Mouse (Mus musculus) limb, embryonic 12.5 days (tissue): ENCODE data around the gene Depdc7. TPM values are rescaled to one million over a fixed set of nuclear protein-coding genes. Genes with fewer than 3 reads are reported as not detected.

ENCODE experiments used
- ATAC-seq: fragments of 200-750 bp; cut with Nextera tagmentation; 2 replicates; pipeline ENCODE4 v1.8.0; 2017; ENCODE audit warnings: low read depth, moderate TSS enrichment; ENCODE audit not compliant: insufficient number of reproducible peaks, insufficient read depth, low FRiP score, low TSS enrichment
- H3K27ac ChIP-seq: fragments of 300-500 bp; sonication (generic); 2 replicates; pipeline ENCODE4 v1.5.1; 2016; ENCODE audit warnings: mild to moderate bottlenecking, moderate library complexity
- H3K27me3 ChIP-seq: fragments of 300-500 bp; sonication (generic); 2 replicates; pipeline ENCODE4 v1.6.1; 2016; ENCODE audit warnings: mild to moderate bottlenecking, moderate library complexity
- H3K36me3 ChIP-seq: fragments of 300-500 bp; sonication (generic); 2 replicates; pipeline ENCODE4 v1.6.1; 2016; ENCODE audit warnings: mild to moderate bottlenecking, moderate library complexity
- H3K4me1 ChIP-seq: fragments of 300-500 bp; sonication (generic); replicated peaks from 2 replicates; pipeline ENCODE4 v1.6.1; 2016
- H3K4me2 ChIP-seq: fragments of 300-500 bp; sonication (generic); 2 replicates; pipeline ENCODE4 v1.6.1; 2016; ENCODE audit warnings: mild to moderate bottlenecking, moderate library complexity
- H3K4me3 ChIP-seq: fragments of 300-500 bp; sonication (generic); replicated peaks from 2 replicates; pipeline ENCODE4 v1.5.1; 2016; ENCODE audit warnings: mild to moderate bottlenecking
- H3K9ac ChIP-seq: fragments of 300-500 bp; sonication (generic); replicated peaks from 2 replicates; pipeline ENCODE4 v1.6.1; 2016; ENCODE audit warnings: mild to moderate bottlenecking, moderate library complexity
- H3K9me3 ChIP-seq: fragments of 300-500 bp; sonication (generic); 2 replicates; pipeline ENCODE4 v1.6.1; 2016; ENCODE audit warnings: mild to moderate bottlenecking, moderate library complexity
- WGBS: fragments of 180-500 bp; shearing (Covaris S2); methylation state at CpG from one replicate; pipeline ENCODE4 v1.1.7; 2016; 5-methylcytosine and 5-hydroxymethylcytosine counted together
- polyA plus RNA-seq: library from polyadenylated mRNA; unstranded; fragments of >200 nt; fragmentation: Nextera tagmentation; extraction: Ambion mirVana; gene quantifications from 2 replicates; pipeline ENCODE4 v1.2.1, GENCODE M21; 2016

The Depdc7 gene
- polyA plus RNA-seq, 1 experiment from 2014 or later, result 4.0 TPM

GRCm38 (mm10) chr2:104714254-104714691, 28.4 kb downstream of the Depdc7 start:
- Histone ChIP-seq H3K36me3 (no peaks in the 10 kb centered on the region), H3K4me3 (no peak overlapping the region), H3K9ac (no peak overlapping the region), H3K9me3 (no peaks in the 10 kb centered on the region), H3K27ac (no peak overlapping the region), H3K4me2 (no peak overlapping the region), H3K4me1 (peaks cover 14% of the 10 kb centered on the region), H3K27me3 (0 out of 2 replicates have a peak, but pooled peaks cover 6% of the 10 kb centered on the region)
- WGBS, result 39% methylated on average over 15 of the region's 15 CpGs
- ATAC-seq, result no peak

GRCm38 (mm10) chr2:104712486-104712809, 30.2 kb downstream of the Depdc7 start:
- peak overlapping the region; percentile 64 for H3K4me2 ChIP-seq
- H3K27me3 ChIP-seq, result 0 out of 2 replicates have a peak, but pooled peaks cover 6% of the 10 kb centered on the region
- peaks cover 14% of the 10 kb centered on the region for H3K4me1 ChIP-seq
- no peaks in the 10 kb centered on the region for H3K9me3 ChIP-seq
- H3K4me3 ChIP-seq, result peak overlapping the region; percentile 87
- H3K36me3 ChIP-seq, result peaks cover 3% of the 10 kb centered on the region; the same call in 1 of the 2 replicates
- H3K9ac ChIP-seq, result peak overlapping the region; percentile 90
- H3K27ac ChIP-seq, result peak overlapping the region; percentile 89
- ATAC-seq, result no peak
- whole genome bisulfite sequencing, result 1% methylated on average over 7 of the region's 7 CpGs

- Histone ChIP-seq H3K4me2 (peak within 1 kb of the TSS; percentile 64), H3K27ac (peak within 1 kb of the TSS; percentile 89), H3K9ac (peak within 1 kb of the TSS; percentile 90), H3K4me1 (peaks cover 14% of the 10 kb centered on the region), H3K27me3 (0 out of 2 replicates have a peak, but pooled peaks cover 6% of the 10 kb centered on the region), H3K36me3 (peaks cover 3% of the 10 kb centered on the region; the same call in 1 of the 2 replicates), H3K9me3 (no peaks in the 10 kb centered on the region), H3K4me3 (peak within 1 kb of the TSS; percentile 87)
- under 1% methylated on average over 87 of the region's 99 CpGs for WGBS
- ATAC-seq, result peak; percentile 86
Observed at GRCm38 (mm10) chr2:104711585-104712485, 30.8 kb downstream of the Depdc7 start, which contains the start of gene Tcp11l1. TSS of gene Tcp11l1 (minus strand) at chr2:104712169.

- H3K36me3 ChIP-seq, result peaks cover 3% of the 10 kb centered on the region; the same call in 1 of the 2 replicates
- H3K9me3 ChIP-seq, result no peaks in the 10 kb centered on the region
- peak overlapping the region; percentile 87 for H3K4me3 ChIP-seq
- no peak overlapping the region for H3K27ac ChIP-seq
- H3K27me3 ChIP-seq, result 0 out of 2 replicates have a peak, but pooled peaks cover 6% of the 10 kb centered on the region
- H3K4me1 ChIP-seq, result peaks cover 21% of the 10 kb centered on the region
- no peak for ATAC-seq
- peak overlapping the region; percentile 90 for H3K9ac ChIP-seq
- peak overlapping the region; percentile 64 for H3K4me2 ChIP-seq
- 40% methylated on average over 6 of the region's 6 CpGs for WGBS
Observed at GRCm38 (mm10) chr2:104710670-104711370, 31.9 kb downstream of the Depdc7 start.

- Histone ChIP-seq H3K27ac (no peak overlapping the region), H3K36me3 (peaks cover 11% of the 10 kb centered on the region), H3K4me3 (no peak overlapping the region), H3K9ac (no peak overlapping the region), H3K4me2 (no peak overlapping the region), H3K27me3 (0 out of 2 replicates have a peak, but pooled peaks cover 6% of the 10 kb centered on the region), H3K4me1 (peaks cover 21% of the 10 kb centered on the region), H3K9me3 (no peaks in the 10 kb centered on the region)
- WGBS, result 78% methylated on average over 6 of the region's 6 CpGs
- no peak for ATAC-seq
Observed at GRCm38 (mm10) chr2:104709786-104710337, 32.8 kb downstream of the Depdc7 start.

GRCm38 (mm10) chr2:104704355-104704754, 38.3 kb downstream of the Depdc7 start:
- WGBS, result 85% methylated on average over 3 of the region's 3 CpGs
- no peak for ATAC-seq
- Histone ChIP-seq H3K27me3 (no peaks in the 10 kb centered on the region), H3K9ac (no peak overlapping the region), H3K4me2 (no peak overlapping the region), H3K27ac (no peak overlapping the region), H3K4me1 (peaks cover 7% of the 10 kb centered on the region; the same call in 1 of the 2 replicates), H3K4me3 (no peak overlapping the region), H3K36me3 (peaks cover 21% of the 10 kb centered on the region), H3K9me3 (no peaks in the 10 kb centered on the region)

GRCm38 (mm10) chr2:104703158-104703557, 39.5 kb downstream of the Depdc7 start:
- ATAC-seq, result no peak
- H3K9me3 ChIP-seq, result no peaks in the 10 kb centered on the region
- 79% methylated on average over 3 of the region's 3 CpGs for WGBS
- H3K36me3 ChIP-seq, result peaks cover 23% of the 10 kb centered on the region
- H3K4me3 ChIP-seq, result no peak overlapping the region
- H3K27ac ChIP-seq, result no peak overlapping the region
- H3K4me1 ChIP-seq, result peaks cover 7% of the 10 kb centered on the region; the same call in 1 of the 2 replicates
- H3K4me2 ChIP-seq, result no peak overlapping the region
- no peak overlapping the region for H3K9ac ChIP-seq
- H3K27me3 ChIP-seq, result no peaks in the 10 kb centered on the region

- Histone ChIP-seq H3K27me3 (no peaks in the 10 kb centered on the region), H3K9ac (no peak overlapping the region), H3K36me3 (peaks cover 15% of the 10 kb centered on the region), H3K4me2 (no peak overlapping the region), H3K4me1 (no peaks in the 10 kb centered on the region), H3K27ac (no peak overlapping the region), H3K9me3 (no peaks in the 10 kb centered on the region), H3K4me3 (no peak overlapping the region)
- 67% methylated on average over 11 of the region's 11 CpGs for WGBS
- no peak for ATAC-seq
Observed at GRCm38 (mm10) chr2:104699659-104700058, 43.0 kb downstream of the Depdc7 start.

GRCm38 (mm10) chr2:104692551-104692950, 50.1 kb downstream of the Depdc7 start:
- no peak overlapping the region for H3K27ac ChIP-seq
- peaks cover 4% of the 10 kb centered on the region; the same call in 1 of the 2 replicates for H3K36me3 ChIP-seq
- 81% methylated on average over 2 of the region's 2 CpGs for WGBS
- ATAC-seq, result no peak
- H3K4me2 ChIP-seq, result no peak overlapping the region
- no peaks in the 10 kb centered on the region for H3K27me3 ChIP-seq
- no peaks in the 10 kb centered on the region for H3K9me3 ChIP-seq
- H3K4me3 ChIP-seq, result no peak overlapping the region
- no peaks in the 10 kb centered on the region for H3K4me1 ChIP-seq
- H3K9ac ChIP-seq, result no peak overlapping the region

GRCm38 (mm10) chr2:104690720-104691119, 52.0 kb downstream of the Depdc7 start:
- Histone ChIP-seq H3K9me3 (no peaks in the 10 kb centered on the region), H3K36me3 (no peaks in the 10 kb centered on the region; the same call in 1 of the 2 replicates), H3K27ac (no peak overlapping the region), H3K9ac (no peak overlapping the region), H3K27me3 (no peaks in the 10 kb centered on the region), H3K4me3 (no peak overlapping the region), H3K4me2 (no peak overlapping the region), H3K4me1 (no peaks in the 10 kb centered on the region)
- 87% methylated on average over 4 of the region's 4 CpGs for WGBS
- no peak for ATAC-seq

- no peak for ATAC-seq
- Histone ChIP-seq H3K4me1 (no peaks in the 10 kb centered on the region), H3K27ac (no peak overlapping the region), H3K36me3 (peaks cover 13% of the 10 kb centered on the region), H3K9ac (no peak overlapping the region), H3K27me3 (no peaks in the 10 kb centered on the region), H3K4me2 (no peak overlapping the region), H3K4me3 (no peak overlapping the region), H3K9me3 (no peaks in the 10 kb centered on the region)
- WGBS, result 86% methylated on average over 8 of the region's 8 CpGs
Observed at GRCm38 (mm10) chr2:104688724-104689123, 54.0 kb downstream of the Depdc7 start.
